Mouse (Mus musculus) neural tube, embryonic 13.5 days (tissue): ENCODE data around the gene Pik3r3. TPM values are rescaled to one million over a fixed set of nuclear protein-coding genes. Genes with fewer than 3 reads are reported as not detected.
"Not testable (repeated sequence)": the region's sequence is repeated elsewhere in the genome, so short reads cannot be mapped to it uniquely, and the experiment has no call there.

Experiments used
- ATAC-seq: fragments of 200-750 bp; cut with Nextera tagmentation; 2 replicates; pipeline ENCODE4 v1.8.0; 2017; ENCODE audit warnings: low read depth, mild to moderate bottlenecking, moderate TSS enrichment, moderate library complexity
- H3K27ac ChIP-seq: fragments of 300-500 bp; sonication (generic); replicated peaks from 2 replicates; pipeline ENCODE4 v1.5.1; 2015; ENCODE audit warnings: moderate library complexity, mild to moderate bottlenecking, inconsistent platforms
- H3K27me3 ChIP-seq: fragments of 300-500 bp; sonication (generic); 2 replicates; pipeline ENCODE4 v1.6.1; 2015; ENCODE audit warnings: mild to moderate bottlenecking, inconsistent platforms
- H3K36me3 ChIP-seq: fragments of 300-500 bp; sonication (generic); 2 replicates; pipeline ENCODE4 v1.6.1; 2015; ENCODE audit warnings: mild to moderate bottlenecking, inconsistent platforms
- H3K4me1 ChIP-seq: fragments of 300-500 bp; sonication (generic); replicated peaks from 2 replicates; pipeline ENCODE4 v1.6.1; 2015; ENCODE audit warnings: inconsistent platforms
- H3K4me2 ChIP-seq: fragments of 300-500 bp; sonication (generic); 2 replicates; pipeline ENCODE4 v1.6.1; 2015; ENCODE audit warnings: inconsistent platforms, mild to moderate bottlenecking, moderate library complexity
- H3K4me3 ChIP-seq: fragments of 300-500 bp; sonication (generic); 2 replicates; pipeline ENCODE4 v1.5.1; 2015; ENCODE audit warnings: mild to moderate bottlenecking, inconsistent platforms
- H3K9ac ChIP-seq: fragments of 300-500 bp; sonication (generic); 2 replicates; pipeline ENCODE4 v1.6.1; 2015; ENCODE audit warnings: moderate library complexity, mild to moderate bottlenecking, inconsistent platforms
- H3K9me3 ChIP-seq: fragments of 300-500 bp; sonication (generic); 2 replicates; pipeline ENCODE4 v1.6.1; 2016; ENCODE audit warnings: inconsistent platforms
- WGBS: fragments of 180-500 bp; shearing (Covaris S2); methylation state at CpG from one replicate; pipeline ENCODE4 v1.1.7; 2015; 5-methylcytosine and 5-hydroxymethylcytosine counted together
- polyA plus RNA-seq: library from polyadenylated mRNA; unstranded; fragments of >200 nt; fragmentation: Nextera tagmentation; extraction: Ambion mirVana; gene quantifications from 2 replicates; pipeline ENCODE4 v1.2.1, GENCODE M21; 2015

Pik3r3 gene
- polyA plus RNA-seq, 1 experiment from 2014 or later, result 72.3 TPM

GRCm38 (mm10) chr4:116221996-116222842 lies 801 bp downstream of the Pik3r3 start:
- Histone ChIP-seq H3K4me1 (peaks cover 24% of the 10 kb centered on the region), H3K4me3 (peak overlapping the region; percentile 81), H3K9me3 (no peaks in the 10 kb centered on the region), H3K27me3 (no peaks in the 10 kb centered on the region), H3K27ac (peak overlapping the region; percentile 100), H3K9ac (peak overlapping the region; percentile 97), H3K36me3 (no peaks in the 10 kb centered on the region), H3K4me2 (peak overlapping the region; percentile 64)
- WGBS, result under 1% methylated on average over 23 of the region's 23 CpGs
- ATAC-seq, result no peak

DNA sequence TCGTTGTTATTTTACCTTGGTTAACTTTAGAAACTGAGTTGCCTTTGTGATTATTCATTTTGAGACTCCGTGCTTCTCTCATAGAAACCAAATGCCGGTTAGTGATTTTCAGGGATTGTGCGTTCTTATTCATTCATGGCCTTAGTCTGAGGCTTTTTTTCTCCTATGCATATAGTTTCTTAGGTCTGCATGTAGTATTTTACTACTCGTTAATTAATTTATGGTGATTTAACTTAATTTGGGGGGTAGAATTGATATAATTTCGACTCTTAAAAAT lies 1.4 kb downstream of the Pik3r3 start:
- Histone ChIP-seq H3K27me3 (no peaks in the 10 kb centered on the region), H3K4me3 (peak overlapping the region; percentile 81), H3K9ac (peak overlapping the region; percentile 97), H3K9me3 (no peaks in the 10 kb centered on the region), H3K4me2 (peak overlapping the region; percentile 64), H3K4me1 (peaks cover 26% of the 10 kb centered on the region), H3K36me3 (no peaks in the 10 kb centered on the region), H3K27ac (peak overlapping the region; percentile 100)
- ATAC-seq, result no peak
- 2% methylated on average over 6 of the region's 6 CpGs for WGBS

- Histone ChIP-seq H3K9me3 (no peaks in the 10 kb centered on the region), H3K36me3 (0 out of 2 replicates have a peak, but pooled peaks cover 8% of the 10 kb centered on the region), H3K4me1 (no peaks in the 10 kb centered on the region; the same call in 1 of the 2 replicates), H3K9ac (no peak overlapping the region), H3K4me3 (no peak overlapping the region), H3K27ac (no peak overlapping the region), H3K27me3 (no peaks in the 10 kb centered on the region), H3K4me2 (no peak overlapping the region)
- WGBS, result 84% methylated on average over 3 of the region's 3 CpGs
- no peak for ATAC-seq
These were observed 22.0 kb downstream of the Pik3r3 start for GRCm38 (mm10) chr4:116243377-116243776.

DNA sequence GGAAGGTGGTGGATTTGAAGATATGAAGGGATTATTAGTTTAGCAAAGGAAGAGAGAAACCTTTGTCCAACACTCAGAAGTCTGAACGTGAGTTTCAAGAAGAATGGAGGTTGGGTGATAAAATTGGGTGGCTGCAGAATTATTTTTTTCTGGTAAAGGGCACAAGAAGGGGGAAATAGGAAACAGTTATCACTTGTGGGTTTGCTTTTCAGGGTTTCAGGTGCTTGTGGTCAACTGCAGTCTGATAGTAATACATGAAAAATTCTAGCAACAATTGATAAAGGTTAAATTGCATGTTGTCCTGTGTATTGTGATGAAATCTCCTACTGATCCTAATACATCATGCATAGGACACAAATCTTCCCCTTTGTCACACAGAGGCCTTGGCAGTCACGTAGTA lies 22.8 kb downstream of the Pik3r3 start:
- no peaks in the 10 kb centered on the region for H3K27me3 ChIP-seq
- 0 out of 2 replicates have a peak, but pooled peaks cover 6% of the 10 kb centered on the region for H3K36me3 ChIP-seq
- H3K9me3 ChIP-seq, result no peaks in the 10 kb centered on the region
- no peak overlapping the region for H3K27ac ChIP-seq
- no peak overlapping the region for H3K9ac ChIP-seq
- ATAC-seq, result no peak
- no peak overlapping the region for H3K4me3 ChIP-seq
- H3K4me2 ChIP-seq, result no peak overlapping the region
- WGBS, result 75% methylated on average over 2 of the region's 2 CpGs
- H3K4me1 ChIP-seq, result no peaks in the 10 kb centered on the region; the same call in 1 of the 2 replicates

DNA sequence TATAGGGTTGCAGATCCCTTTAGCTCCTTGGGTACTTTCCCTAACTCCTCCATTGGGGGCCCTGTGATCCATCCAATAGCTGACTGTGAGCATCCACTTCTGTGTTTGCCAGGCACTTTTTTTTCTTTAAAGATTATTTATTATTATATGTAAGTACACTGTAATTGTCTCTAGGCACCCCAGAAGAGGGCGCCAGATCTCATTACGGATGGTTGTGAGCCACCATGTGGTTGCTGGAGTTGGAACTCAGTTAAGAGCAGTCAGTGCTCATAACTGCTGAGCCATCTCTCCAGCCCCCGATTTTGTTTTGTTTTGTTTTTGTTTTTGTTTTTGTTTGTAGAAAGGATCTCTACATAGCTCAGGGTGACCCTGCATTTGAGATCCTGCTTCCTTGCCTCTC lies 24.5 kb downstream of the Pik3r3 start:
- H3K27me3 ChIP-seq, ATAC-seq, H3K4me1 ChIP-seq, H3K4me3 ChIP-seq, H3K36me3 ChIP-seq, H3K27ac ChIP-seq, H3K9me3 ChIP-seq, H3K4me2 ChIP-seq, H3K9ac ChIP-seq: not testable (repeated sequence)
- WGBS, result 49% methylated on average over 3 of the region's 3 CpGs

DNA sequence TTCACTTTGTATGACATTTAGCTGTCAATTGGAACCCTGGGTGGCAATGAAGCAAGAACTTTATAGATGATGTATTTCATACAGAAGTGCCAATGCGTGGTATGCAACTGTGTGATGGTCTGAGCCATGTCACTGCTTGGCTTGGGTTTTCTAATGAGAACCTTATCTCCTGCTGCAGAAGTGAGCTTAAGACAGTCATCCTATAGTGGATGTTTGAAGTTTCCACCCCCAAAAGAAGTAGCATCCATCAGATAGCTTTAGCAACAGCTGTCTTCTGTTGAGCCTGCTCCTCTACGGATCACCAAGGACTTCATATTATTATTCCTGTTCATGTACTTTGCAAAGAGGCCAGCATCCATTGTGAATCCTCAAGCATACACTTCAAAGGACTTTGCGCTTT lies 28.6 kb downstream of the Pik3r3 start:
- Histone ChIP-seq H3K4me1 (peaks cover 12% of the 10 kb centered on the region; the same call in 1 of the 2 replicates), H3K9ac (no peak overlapping the region), H3K36me3 (no peaks in the 10 kb centered on the region), H3K4me2 (no peak overlapping the region), H3K9me3 (no peaks in the 10 kb centered on the region), H3K27ac (no peak overlapping the region), H3K27me3 (no peaks in the 10 kb centered on the region), H3K4me3 (no peak overlapping the region)
- 84% methylated on average over 3 of the region's 3 CpGs for WGBS
- ATAC-seq, result no peak

DNA sequence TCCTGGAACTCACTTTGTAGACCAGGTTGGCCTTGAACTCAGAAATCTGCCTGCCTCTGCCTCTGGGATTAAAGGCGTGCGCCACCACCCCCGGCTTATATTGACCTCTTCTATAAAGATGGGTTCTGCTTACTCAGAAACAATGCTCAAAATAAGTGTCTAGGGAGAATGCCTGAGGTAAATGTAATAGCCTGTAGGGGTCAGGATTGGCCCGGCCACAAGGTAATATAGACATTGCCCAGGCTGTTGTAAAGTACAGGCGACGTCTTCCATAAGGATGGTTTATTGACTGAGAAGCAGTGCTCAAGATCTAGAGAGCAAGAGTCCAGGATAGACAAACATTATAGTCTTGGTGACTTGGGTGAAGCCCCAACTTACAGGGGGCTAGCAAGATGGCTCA lies 46.8 kb downstream of the Pik3r3 start:
- ATAC-seq, result no peak
- no peaks in the 10 kb centered on the region for H3K4me1 ChIP-seq
- H3K36me3 ChIP-seq, result peaks cover 80% of the 10 kb centered on the region
- WGBS, result 91% methylated on average over 6 of the region's 6 CpGs
- H3K9me3 ChIP-seq, result no peaks in the 10 kb centered on the region
- H3K27ac ChIP-seq, result no peak overlapping the region
- no peak overlapping the region for H3K4me3 ChIP-seq
- H3K27me3 ChIP-seq, result no peaks in the 10 kb centered on the region
- no peak overlapping the region for H3K4me2 ChIP-seq
- H3K9ac ChIP-seq, result no peak overlapping the region

GRCm38 (mm10) chr4:116282211-116282610 lies 60.8 kb downstream of the Pik3r3 start:
- Histone ChIP-seq H3K9me3 (no peaks in the 10 kb centered on the region; the same call in 1 of the 2 replicates), H3K27me3 (no peaks in the 10 kb centered on the region), H3K9ac (no peak overlapping the region), H3K4me3 (no peak overlapping the region), H3K4me2 (no peak overlapping the region), H3K27ac (no peak overlapping the region), H3K36me3 (peaks cover 57% of the 10 kb centered on the region), H3K4me1 (no peaks in the 10 kb centered on the region)
- 70% methylated on average over 2 of the region's 2 CpGs for WGBS
- no peak for ATAC-seq

DNA sequence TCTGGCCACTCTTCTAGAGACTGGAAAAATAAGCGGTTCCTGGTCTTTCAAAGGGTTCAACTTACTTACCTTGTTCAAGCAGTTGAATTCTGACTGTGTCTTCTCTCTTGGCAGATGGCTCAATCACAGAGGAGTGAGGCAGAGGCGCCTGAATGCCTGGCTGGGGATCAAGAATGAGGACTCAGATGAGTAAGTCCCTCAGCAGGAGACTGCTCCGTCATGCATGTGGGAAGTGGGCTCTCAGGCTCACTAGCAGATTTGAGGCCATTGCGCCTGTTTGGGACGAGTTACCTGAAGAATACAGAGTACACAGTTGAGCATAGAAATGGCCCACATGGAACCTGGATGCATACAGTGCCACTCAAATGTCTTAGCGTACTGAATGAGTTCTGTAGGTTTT lies 70.1 kb downstream of the Pik3r3 start:
- H3K9ac ChIP-seq, result no peak overlapping the region
- H3K4me1 ChIP-seq, result no peaks in the 10 kb centered on the region
- no peak overlapping the region for H3K4me2 ChIP-seq
- no peak overlapping the region for H3K27ac ChIP-seq
- no peaks in the 10 kb centered on the region for H3K27me3 ChIP-seq
- no peaks in the 10 kb centered on the region for H3K9me3 ChIP-seq
- peaks cover 84% of the 10 kb centered on the region for H3K36me3 ChIP-seq
- 89% methylated on average over 6 of the region's 6 CpGs for WGBS
- no peak for ATAC-seq
- H3K4me3 ChIP-seq, result no peak overlapping the region

- Histone ChIP-seq H3K36me3 (peaks cover 77% of the 10 kb centered on the region), H3K4me1 (no peaks in the 10 kb centered on the region), H3K27me3 (no peaks in the 10 kb centered on the region), H3K9ac (no peak overlapping the region), H3K4me3 (no peak overlapping the region), H3K4me2 (no peak overlapping the region), H3K9me3 (no peaks in the 10 kb centered on the region), H3K27ac (no peak overlapping the region)
- no peak for ATAC-seq
- WGBS, result 88% methylated on average over 12 of the region's 12 CpGs
These were observed 71.9 kb downstream of the Pik3r3 start for GRCm38 (mm10) chr4:116293296-116293695.

GRCm38 (mm10) chr4:116300878-116301355 lies 79.5 kb downstream of the Pik3r3 start:
- Histone ChIP-seq H3K27me3 (no peaks in the 10 kb centered on the region), H3K4me3 (no peak overlapping the region), H3K36me3 (peaks cover 63% of the 10 kb centered on the region), H3K4me1 (no peaks in the 10 kb centered on the region), H3K9ac (no peak overlapping the region), H3K27ac (no peak overlapping the region), H3K9me3 (no peaks in the 10 kb centered on the region), H3K4me2 (no peak overlapping the region)
- WGBS, result 66% methylated on average over 4 of the region's 4 CpGs
- ATAC-seq, result no peak

DNA sequence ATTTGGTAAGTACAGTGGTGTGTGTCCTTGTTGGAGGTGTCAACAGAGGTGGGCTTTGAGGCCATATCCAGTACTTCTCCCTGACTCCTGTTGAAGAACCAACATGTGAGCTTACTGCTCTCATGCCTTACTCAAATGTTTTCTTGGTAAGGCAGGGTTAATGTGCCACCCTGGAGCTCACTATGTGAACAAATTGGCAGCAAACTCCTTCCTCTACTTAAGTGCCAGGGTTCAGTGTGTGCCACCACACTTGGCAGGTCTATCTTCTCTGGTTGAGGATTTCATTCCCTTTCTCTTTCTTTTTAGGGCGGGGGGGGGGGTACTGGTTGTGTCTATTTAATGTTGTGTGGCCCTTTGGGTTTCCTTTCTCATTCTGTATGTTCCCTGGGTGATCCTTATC lies 83.1 kb downstream of the Pik3r3 start:
- H3K27me3 ChIP-seq, result no peaks in the 10 kb centered on the region

GRCm38 (mm10) chr4:116317575-116317974 lies 96.2 kb downstream of the Pik3r3 start:
- no peaks in the 10 kb centered on the region for H3K4me1 ChIP-seq
- ATAC-seq, result no peak
- no peaks in the 10 kb centered on the region for H3K9me3 ChIP-seq
- no peak overlapping the region for H3K9ac ChIP-seq
- H3K36me3 ChIP-seq, result peaks cover 97% of the 10 kb centered on the region
- H3K4me2 ChIP-seq, result no peak overlapping the region
- WGBS, result 94% methylated on average over 4 of the region's 4 CpGs
- no peak overlapping the region for H3K27ac ChIP-seq
- H3K4me3 ChIP-seq, result no peak overlapping the region
- no peaks in the 10 kb centered on the region for H3K27me3 ChIP-seq

More for the DNA sequence above, 83.1 kb downstream of the Pik3r3 start:
- H3K27ac ChIP-seq, result no peak overlapping the region
- H3K4me1 ChIP-seq, result no peaks in the 10 kb centered on the region
- H3K36me3 ChIP-seq, result peaks cover 74% of the 10 kb centered on the region
- no peak overlapping the region for H3K4me3 ChIP-seq
- no peak for ATAC-seq
- H3K9me3 ChIP-seq, result no peaks in the 10 kb centered on the region
- H3K9ac ChIP-seq, result no peak overlapping the region
- 9% methylated on average over 1 of the region's 1 CpGs for WGBS
- no peak overlapping the region for H3K4me2 ChIP-seq
